Mouse (Mus musculus) spleen, postnatal 4 days (tissue): ENCODE measurements around the gene Tm2d1.
"Not testable (repeated sequence)": the region's sequence is repeated elsewhere in the genome, so short reads cannot be mapped to it uniquely, and the experiment has no call there.

Source experiments
- DNase-seq, 2 experiments: peaks; one replicate each; pipeline ENCODE4 v3.0.0; 2022; ENCODE audit warnings: low spot score in 2 of 2

The Tm2d1 gene

GRCm38 (mm10) chr4:98382716-98383424 is at the start of gene Tm2d1:
Tm2d1 (minus strand) TSS chr4:98383306.
- peak; percentile 78 to 90 for DNase-seq

- no peak for DNase-seq
Observed at GRCm38 (mm10) chr4:98428371-98428770, 45.3 kb upstream of the Tm2d1 start.

- not testable (repeated sequence) for DNase-seq
Observed at GRCm38 (mm10) chr4:98415150-98415549, 32.0 kb upstream of the Tm2d1 start.

- no peak for DNase-seq
Observed at GRCm38 (mm10) chr4:98408455-98408854, 25.3 kb upstream of the Tm2d1 start.

- no peak for DNase-seq
Observed at GRCm38 (mm10) chr4:98404412-98404811, 21.3 kb upstream of the Tm2d1 start.

- DNase-seq: no peak
Observed at GRCm38 (mm10) chr4:98403492-98403891, 20.4 kb upstream of the Tm2d1 start.

GRCm38 (mm10) chr4:98401584-98401962 is 18.5 kb upstream of the Tm2d1 start:
- DNase-seq: no peak

- DNase-seq: no peak
Observed at GRCm38 (mm10) chr4:98400926-98401583, 17.9 kb upstream of the Tm2d1 start.

GRCm38 (mm10) chr4:98395690-98396437 is 12.8 kb upstream of the Tm2d1 start, which contains the start of gene Patj:
Patj (plus strand) TSS chr4:98395785.
- DNase-seq: peak; percentile 15 to 65

GRCm38 (mm10) chr4:98395346-98395689 is 12.2 kb upstream of the Tm2d1 start:
- no peak for DNase-seq

- DNase-seq: no peak
Observed at GRCm38 (mm10) chr4:98385036-98385435, 1.9 kb upstream of the Tm2d1 start.

GRCm38 (mm10) chr4:98376943-98377342 is 6.2 kb downstream of the Tm2d1 start:
- DNase-seq: no peak

- no peak for DNase-seq
Observed at GRCm38 (mm10) chr4:98375401-98375800, 7.7 kb downstream of the Tm2d1 start.

GRCm38 (mm10) chr4:98358034-98358809 is 24.9 kb downstream of the Tm2d1 start:
- no peak for DNase-seq

GRCm38 (mm10) chr4:98348580-98348979 is 34.5 kb downstream of the Tm2d1 start:
- no peak for DNase-seq

- no peak for DNase-seq
Observed at GRCm38 (mm10) chr4:98345783-98346182, 37.3 kb downstream of the Tm2d1 start.

- DNase-seq: no peak
Observed at GRCm38 (mm10) chr4:98339992-98340564, 43.0 kb downstream of the Tm2d1 start.

- no peak for DNase-seq
Observed at GRCm38 (mm10) chr4:98338636-98339630, 44.2 kb downstream of the Tm2d1 start.

GRCm38 (mm10) chr4:98337197-98337596 is 45.9 kb downstream of the Tm2d1 start:
- DNase-seq: no peak

GRCm38 (mm10) chr4:98335726-98336125 is 47.4 kb downstream of the Tm2d1 start:
- no peak for DNase-seq
